Mouse (Mus musculus) large intestine, adult 2 months (tissue): ENCODE measurements around the gene Stxbp3. TPM values are rescaled to one million over a fixed set of nuclear protein-coding genes. Genes with fewer than 3 reads are reported as not detected.
A peak's percentile ranks its signal among the peaks of the same experiment; 100 is the strongest.
"Not testable (repeated sequence)": the region's sequence is repeated elsewhere in the genome, so short reads cannot be mapped to it uniquely, and the experiment has no call there.

ENCODE experiments used
- DNase-seq: peaks from one replicate; pipeline ENCODE4 v3.0.0-alpha.2; 2012; ENCODE audit warnings: low read depth, low spot score
- WGBS: fragments of 180-500 bp; shearing (Covaris S2); methylation state at CpG from one replicate; pipeline ENCODE4 v1.1.7; 2018; 5-methylcytosine and 5-hydroxymethylcytosine counted together
- polyA plus RNA-seq: library from polyadenylated mRNA; depleted of rRNA; stranded (reverse); fragments of >200 nt; gene quantifications from 2 replicates; pipeline ENCODE4 v1.2.3, GENCODE M21; 2012; rRNA removed

Stxbp3 gene
- 12.2 and 16.9 TPM in 2 replicates for polyA plus RNA-seq

DNA sequence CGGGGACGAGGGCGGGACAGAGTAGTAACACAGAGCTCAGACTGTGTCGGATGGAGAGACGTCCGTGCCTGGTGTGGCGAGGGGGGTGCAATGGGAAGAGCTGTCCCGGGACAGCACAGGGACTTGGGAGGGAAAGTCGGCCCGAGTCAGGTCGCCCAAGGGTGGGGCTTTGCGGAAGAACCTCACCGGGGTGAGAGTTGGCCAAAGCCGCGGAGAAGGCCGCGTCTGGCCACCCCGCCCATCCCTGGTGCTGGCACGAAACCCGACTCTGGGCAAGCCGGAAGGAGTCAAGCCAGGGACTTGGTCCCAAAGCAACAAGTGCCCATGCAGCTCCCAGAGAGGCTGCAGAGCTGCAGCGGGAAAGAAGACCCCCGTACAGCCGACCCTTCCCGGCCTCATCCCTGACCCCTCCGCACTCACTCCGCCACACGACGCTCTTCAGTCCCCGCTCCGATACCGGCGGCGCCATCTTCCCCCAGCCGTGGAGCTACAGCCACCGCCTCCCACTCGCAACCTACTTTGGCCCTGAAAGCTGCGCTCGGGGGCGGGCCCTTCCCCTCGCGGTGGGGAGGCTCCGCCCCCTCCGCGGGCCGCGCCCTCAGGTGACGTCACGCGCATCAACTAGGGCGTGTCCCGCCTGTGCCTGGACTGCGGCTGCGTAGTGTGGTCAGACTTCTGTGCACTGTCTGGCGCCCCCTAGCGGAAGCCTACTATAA lies at the start of gene Stxbp3:
Gene Stxbp3, minus strand, starts transcription at position 527 of the 716 bp plus-strand sequence.
- WGBS = 1% methylated on average over 56 of the region's 56 CpGs
- DNase-seq = peak; percentile 92

- 94% methylated on average over 1 of the region's 1 CpGs for WGBS
Measured at GRCm38 (mm10) chr3:108889908-108890307, 49.6 kb upstream of the Stxbp3 start, which contains the start of gene Fndc7. Fndc7 (minus strand) TSS chr3:108890008.

GRCm38 (mm10) chr3:108887618-108887975 lies 47.3 kb upstream of the Stxbp3 start:
- no peak for DNase-seq
- 95% methylated on average over 3 of the region's 3 CpGs for WGBS

More at GRCm38 (mm10) chr3:108889908-108890307, 49.6 kb upstream of the Stxbp3 start, which contains the start of gene Fndc7:
- DNase-seq = no peak

DNA sequence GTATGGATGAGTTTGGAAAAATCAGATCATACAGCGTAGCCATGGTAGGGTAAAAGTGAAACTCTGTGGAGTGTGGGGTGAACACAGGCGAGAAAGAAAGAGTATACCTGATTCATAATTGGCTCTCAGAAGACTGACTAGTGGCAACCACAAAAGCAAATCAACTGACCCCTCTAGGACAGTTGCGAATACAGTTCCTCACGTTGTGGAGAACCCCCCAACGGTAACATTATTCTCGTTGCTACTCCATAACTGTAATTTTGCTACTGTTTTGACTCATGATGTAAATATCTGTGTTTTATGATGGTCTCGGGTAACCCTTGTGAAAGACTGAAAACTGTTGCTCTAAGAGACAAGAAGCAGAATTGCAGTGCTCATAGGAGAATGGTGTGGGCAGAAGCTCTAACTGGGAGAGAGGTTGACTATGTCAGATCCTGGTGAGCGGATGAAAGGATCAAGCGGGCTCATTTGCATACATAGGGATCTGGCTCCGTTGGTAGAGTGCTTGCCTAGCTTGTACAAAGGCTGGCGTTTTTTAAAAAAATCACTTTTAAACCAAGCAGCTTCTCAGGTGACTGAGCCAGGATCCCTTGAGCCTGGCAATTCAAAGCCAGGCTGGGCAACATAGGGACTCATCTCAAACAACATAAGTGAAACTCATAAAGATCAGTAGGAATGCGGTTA lies 46.8 kb upstream of the Stxbp3 start:
- WGBS = 70% methylated on average over 12 of the region's 12 CpGs
- no peak for DNase-seq

- DNase-seq = no peak
- WGBS = 59% methylated on average over 9 of the region's 9 CpGs
Measured at GRCm38 (mm10) chr3:108885686-108886530, 45.6 kb upstream of the Stxbp3 start.

DNA sequence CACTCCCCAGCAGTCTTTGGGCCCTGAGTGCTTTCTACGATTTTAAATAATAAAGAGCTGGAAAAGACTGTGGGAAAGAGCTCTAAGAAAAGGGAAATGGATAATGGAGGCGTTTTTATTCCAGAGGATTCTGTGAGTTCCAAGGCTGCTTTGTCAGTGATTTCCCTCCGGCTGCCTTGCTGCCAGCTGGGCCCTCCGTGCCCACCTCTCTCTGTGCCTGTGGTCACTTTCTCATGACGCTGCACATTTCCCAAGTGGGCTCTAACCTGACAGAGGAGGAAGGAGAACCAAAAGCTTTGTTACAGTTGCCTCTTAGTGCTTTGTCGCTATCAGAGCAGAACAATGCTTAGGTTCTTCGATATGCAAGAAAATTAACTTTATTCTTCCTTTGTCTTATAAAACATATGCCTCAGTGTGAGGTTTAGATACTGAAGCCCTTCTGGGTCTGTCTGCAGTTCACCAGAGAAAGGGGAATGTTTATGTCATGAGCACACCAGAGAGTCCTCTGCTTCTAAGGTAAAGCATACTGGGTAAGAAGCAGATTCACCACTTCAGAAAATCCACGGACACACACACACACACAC lies 44.5 kb upstream of the Stxbp3 start:
- no peak for DNase-seq
- 76% methylated on average over 8 of the region's 8 CpGs for WGBS

GRCm38 (mm10) chr3:108883067-108883466 lies 42.7 kb upstream of the Stxbp3 start:
- no peak for DNase-seq
- 89% methylated on average over 2 of the region's 2 CpGs for WGBS

DNA sequence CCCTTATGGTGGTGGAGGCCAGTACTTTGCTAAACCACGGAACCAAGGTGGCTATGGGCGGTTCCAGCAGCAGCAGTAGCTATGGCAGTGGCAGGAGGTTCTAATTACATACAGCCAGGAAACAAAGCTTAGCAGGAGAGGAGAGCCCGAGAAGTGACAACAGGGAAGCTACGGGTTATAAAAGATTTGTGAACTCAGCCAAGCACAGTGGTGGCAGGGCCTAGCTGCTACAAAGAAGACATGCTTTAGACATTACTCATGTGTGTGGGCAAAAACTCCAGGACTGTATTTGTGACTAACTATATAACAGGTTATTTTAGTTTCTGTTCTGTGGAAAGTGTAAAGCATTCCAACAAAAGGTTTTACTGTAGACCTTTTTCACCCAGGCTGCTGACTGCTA lies 41.5 kb upstream of the Stxbp3 start:
- not testable (repeated sequence) for DNase-seq
- WGBS = 38% methylated on average over 4 of the region's 4 CpGs

DNA sequence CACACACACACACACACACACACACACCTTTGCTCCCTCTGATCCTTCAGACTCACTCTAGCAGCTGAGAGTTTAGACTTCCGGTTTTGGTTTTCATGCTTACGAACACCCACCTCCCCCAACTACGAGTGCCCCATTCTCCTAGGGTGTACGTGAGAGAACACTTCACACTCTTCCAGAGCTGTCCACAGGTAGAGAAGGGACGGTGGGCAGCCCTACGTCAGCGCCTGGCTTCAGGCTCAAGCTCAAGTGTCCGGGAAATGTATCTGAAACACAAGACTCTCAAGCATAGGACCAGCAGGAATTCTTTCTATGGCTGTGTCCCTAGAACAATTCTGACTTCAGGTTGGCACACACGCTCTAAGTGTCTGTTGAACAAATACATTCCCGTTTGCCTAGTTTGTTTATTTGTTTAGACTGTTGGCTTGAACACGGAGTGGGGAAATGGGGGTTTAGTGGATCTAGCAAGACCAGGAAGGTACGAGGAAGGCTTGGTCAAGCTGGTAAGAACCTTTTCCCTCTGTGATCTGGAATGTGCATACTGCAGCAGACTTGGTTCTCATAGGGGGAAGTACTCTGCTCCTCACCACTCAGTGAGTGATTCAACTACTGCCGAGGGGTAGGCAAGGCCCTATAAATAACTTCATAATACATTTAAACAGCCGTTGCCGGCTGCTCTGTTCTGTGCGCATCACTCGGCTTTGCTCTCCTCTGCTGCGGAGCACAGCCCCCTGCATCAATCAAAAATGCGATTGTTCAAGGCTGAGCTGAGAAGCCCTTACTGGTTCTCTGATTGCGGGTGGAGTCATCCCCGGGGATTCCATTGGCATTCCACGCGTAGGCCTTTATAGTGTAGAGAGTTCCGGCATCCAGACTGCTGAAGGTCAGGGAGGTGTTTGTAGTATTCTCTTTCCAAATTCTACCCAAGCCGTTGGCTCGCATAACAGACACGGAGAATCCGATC lies 40.5 kb upstream of the Stxbp3 start:
- WGBS = 57% methylated on average over 28 of the region's 28 CpGs
- no peak for DNase-seq

GRCm38 (mm10) chr3:108879836-108880435 lies 39.6 kb upstream of the Stxbp3 start:
- 61% methylated on average over 5 of the region's 5 CpGs for WGBS
- DNase-seq = no peak

- DNase-seq = no peak
- WGBS = 71% methylated on average over 2 of the region's 2 CpGs
Measured at GRCm38 (mm10) chr3:108879129-108879528, 38.8 kb upstream of the Stxbp3 start.

- no peak for DNase-seq
- WGBS = 83% methylated on average over 6 of the region's 6 CpGs
Measured at GRCm38 (mm10) chr3:108870631-108871030, 30.3 kb upstream of the Stxbp3 start.

DNA sequence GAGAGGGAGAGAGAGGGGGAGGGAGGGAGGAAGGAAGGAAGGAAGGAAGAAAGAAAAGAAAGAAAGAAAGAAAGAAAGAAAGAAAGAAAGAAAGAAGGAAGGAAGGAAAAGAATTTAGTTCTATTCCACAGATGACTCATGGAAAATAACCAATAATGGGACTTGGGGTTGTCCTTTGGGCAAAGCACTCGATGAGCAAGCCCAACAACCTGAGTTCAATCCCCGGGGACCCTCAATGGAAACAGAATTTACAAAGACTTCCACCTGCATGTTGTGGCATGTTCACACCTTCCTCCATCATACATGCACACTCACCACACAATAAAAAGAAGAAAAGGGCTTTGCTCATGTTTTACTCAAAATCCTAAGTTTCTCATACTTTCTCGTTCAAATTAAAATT lies 27.1 kb upstream of the Stxbp3 start:
- 93% methylated on average over 3 of the region's 3 CpGs for WGBS
- no peak for DNase-seq

GRCm38 (mm10) chr3:108865676-108866075 lies 25.4 kb upstream of the Stxbp3 start:
- 89% methylated on average over 3 of the region's 3 CpGs for WGBS
- DNase-seq = no peak

DNA sequence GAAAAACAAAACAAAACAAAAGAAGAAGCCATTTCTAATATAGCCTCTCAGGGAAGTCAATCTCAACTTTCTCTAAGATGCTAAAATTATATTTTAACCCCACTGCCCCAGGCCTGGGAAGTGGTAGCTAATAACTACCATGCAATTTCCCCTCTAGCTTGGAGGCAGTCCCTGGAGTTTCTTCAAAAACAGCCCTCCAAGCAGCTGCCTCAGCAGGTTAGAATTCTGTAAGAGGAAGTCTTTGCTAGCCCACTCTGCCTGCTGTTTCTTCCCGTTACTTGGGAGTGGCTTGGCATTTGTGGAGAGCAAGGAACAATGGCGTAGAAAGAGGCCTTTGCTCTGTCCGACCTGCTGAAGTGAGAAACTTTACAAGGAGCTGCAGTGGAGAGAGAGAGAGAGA lies 24.8 kb upstream of the Stxbp3 start:
- DNase-seq = no peak
- whole genome bisulfite sequencing = 33% methylated on average over 3 of the region's 3 CpGs

GRCm38 (mm10) chr3:108863091-108863490 lies 22.8 kb upstream of the Stxbp3 start:
- 64% methylated on average over 10 of the region's 10 CpGs for WGBS
- no peak for DNase-seq

DNA sequence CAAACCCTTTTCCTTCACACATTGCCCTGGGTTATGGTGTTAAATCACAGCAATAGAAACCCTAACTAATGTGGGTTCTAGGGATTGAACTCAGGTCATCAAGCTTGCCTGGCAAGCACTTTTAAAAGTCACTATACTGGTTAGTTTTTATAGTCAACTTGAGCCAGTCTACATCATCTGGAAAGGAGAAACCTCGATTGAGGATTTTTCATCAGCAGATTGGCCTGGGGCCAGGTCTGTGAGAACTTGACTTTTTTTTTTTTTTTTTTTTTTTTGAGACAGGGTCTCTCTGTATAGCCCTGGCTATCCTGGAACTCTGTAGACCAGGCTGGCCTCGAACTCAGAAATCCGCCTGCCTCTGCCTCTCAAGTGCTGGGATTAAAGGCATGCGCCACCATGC lies 22.0 kb upstream of the Stxbp3 start:
- not testable (repeated sequence) for DNase-seq
- 77% methylated on average over 4 of the region's 4 CpGs for WGBS

DNA sequence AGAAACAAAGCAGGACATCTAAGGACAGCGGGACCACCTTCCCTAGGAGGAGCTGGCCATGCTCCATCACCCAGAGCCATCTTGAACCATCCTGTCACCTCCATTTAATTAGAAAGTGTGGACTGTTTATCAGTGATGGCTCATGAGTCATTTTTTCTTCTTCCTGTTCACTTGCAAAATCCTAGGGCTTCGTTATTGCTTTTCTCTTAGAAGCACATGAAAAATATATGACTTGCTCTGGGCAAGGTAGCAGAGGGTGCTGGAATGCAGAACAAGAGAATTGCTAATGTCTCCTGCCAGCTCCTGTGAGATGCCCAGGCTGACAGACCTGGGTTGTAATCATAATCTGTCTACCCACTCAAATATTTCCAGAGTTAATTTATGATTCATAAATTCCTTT lies 20.5 kb upstream of the Stxbp3 start:
- WGBS = 60% methylated on average over 2 of the region's 2 CpGs
- no peak for DNase-seq
